Mouse (Mus musculus): Measurements from ENCODE around the gene Ipo11. TPM values are rescaled to one million over a fixed set of nuclear protein-coding genes. Genes with fewer than 3 reads are reported as not detected.

Gene Ipo11
- total RNA-seq (2023), result 35.5 TPM

DNA sequence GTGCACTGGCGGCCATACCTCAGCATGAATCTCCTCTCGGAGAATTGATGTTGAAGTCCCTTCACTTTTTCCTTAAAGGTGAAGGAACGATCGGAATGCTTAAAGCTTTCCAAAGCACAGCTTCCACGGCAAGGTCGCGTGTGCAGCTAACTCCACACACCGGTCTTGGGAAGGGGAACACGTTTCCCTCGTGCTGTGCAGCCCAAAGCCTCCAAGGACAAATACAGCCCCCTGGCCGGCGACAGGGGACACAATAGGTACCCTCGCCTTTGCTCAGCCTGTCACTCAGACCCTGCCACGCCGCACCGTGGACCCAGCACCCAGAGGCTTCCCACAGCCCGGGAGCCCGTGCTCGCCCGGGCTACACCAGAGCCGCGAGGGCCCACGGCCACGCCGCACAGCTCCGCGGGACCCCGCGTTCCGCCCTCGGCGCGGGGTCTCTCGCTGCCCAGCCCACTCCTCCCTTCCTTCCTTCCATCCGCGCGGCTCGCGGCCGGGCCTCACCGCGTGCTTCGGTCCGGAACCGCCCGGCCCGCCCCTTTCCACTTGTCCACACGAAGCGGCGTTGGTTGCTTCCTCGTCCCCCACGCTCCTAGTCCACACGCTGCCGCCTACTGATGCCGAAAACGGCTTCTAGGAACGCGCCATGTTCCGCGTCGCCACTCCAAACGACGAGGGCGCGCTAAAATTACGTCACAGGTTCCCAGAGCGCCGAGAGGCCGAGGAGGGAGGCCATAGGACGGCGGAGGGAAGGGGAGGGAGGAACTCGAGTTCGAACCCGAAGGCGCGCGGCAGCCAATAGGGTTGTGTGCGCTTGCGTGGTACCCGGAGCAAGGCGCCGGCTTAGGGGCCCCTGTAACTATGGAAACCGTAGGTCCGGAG, at the start of gene Ipo11:
Gene Ipo11, minus strand, starts transcription at position 703 of the 882 bp plus-strand sequence.

DNA sequence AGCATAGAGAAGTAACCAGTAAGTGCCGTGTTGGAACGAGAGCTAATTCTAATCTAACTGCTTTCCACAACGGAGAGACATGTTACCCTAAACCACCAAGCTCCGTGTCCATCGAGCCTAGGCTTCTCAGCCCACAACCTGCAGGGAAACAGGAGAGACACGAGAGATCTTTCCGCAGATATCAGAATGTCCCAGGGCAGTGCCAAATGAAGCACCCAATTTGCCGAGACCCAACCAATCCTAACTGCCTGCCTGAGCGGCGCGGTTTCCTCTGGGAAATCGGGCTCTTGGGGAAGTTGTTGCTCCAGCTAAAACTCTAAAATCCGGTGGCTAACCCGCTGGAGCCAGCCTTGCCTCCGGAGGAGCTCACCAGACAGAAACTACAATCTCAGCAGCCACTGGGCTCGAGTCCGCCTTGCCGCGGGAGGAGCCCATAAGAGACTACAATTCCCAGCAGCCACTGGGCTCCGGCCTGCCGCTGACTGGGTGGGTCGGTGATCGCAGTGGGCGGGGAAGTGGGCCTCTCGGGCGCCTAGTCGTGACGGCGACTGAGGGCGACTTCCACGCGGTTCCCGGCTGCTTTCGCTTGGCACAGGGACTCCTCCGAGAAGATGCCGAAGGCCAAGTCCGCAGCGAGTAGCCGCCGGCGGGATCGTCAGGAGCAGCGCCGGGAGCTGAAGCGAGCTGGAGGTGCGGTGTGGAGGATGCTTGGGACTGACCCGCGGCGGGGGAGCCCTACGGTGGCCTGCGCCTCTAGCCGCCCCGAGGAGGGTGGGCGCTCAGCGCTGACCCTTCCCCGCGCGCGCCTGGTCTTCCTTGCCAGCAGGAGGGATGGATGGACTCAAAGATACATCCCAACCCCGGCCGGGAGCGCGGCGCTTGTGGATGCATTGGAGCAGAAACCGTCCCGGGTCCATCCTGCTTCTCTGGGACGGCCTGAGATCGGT, 10.1 kb upstream of the Ipo11 start, which contains the start of gene Dimt1:
Gene Dimt1, plus strand, starts transcription at position 534 of the 947 bp plus-strand sequence.

Other genes starting within 250 kb of the Ipo11 start
- gene Dimt1, start 10.2 kb upstream of the Ipo11 start, total RNA-seq (2023), result 26.2 TPM
- gene Kif2a, start 85.2 kb upstream of the Ipo11 start, total RNA-seq (2023), result 102 TPM

All from CD8-positive naive resting alpha-beta T cell, adult 57 days (primary cell).